Mouse (Mus musculus): ENCODE results near the gene Cpt1a.

- TF ChIP-seq TCF12 (IDR thresholded peaks at IDR 0.05; ENCODE audit: insufficient read depth, poor library complexity, severe bottlenecking) (no peak), POLR2A (IDR thresholded peaks at IDR 0.05; ENCODE audit: insufficient read length, low read depth) (no peak), POLR2AphosphoS2 (IDR thresholded peaks at IDR 0.05; ENCODE audit: insufficient read length, low read depth) (no peak), MYOD1 (IDR thresholded peaks at IDR 0.05; ENCODE audit: control insufficient read depth in 1 of 3, insufficient read length in 2 of 3, low read depth in 2 of 3) (no peak), CEBPB (IDR thresholded peaks at IDR 0.05; ENCODE audit: insufficient read depth, poor library complexity, severe bottlenecking) (no peak), SRF (IDR thresholded peaks at IDR 0.05; ENCODE audit: control insufficient read depth, insufficient read length, low read depth) (no peak), MAX (IDR thresholded peaks at IDR 0.05; ENCODE audit: low read depth) (no peak)
Measured at GRCm38 (mm10) chr19:3304017-3304416, 18.1 kb upstream of the Cpt1a start.

All from myocyte (in vitro differentiated cells).